Mouse (Mus musculus) E14TG2a.4 (cell line): ENCODE measurements around the gene Retreg3.

Source experiments
- CTCF ChIP-seq: conservative IDR thresholded peaks from 2 replicates; pipeline ENCODE4 v1.5.1; 2014; ENCODE audit warnings: low read length
- NANOG ChIP-seq: IDR thresholded peaks from 2 replicates; pipeline ENCODE4 v1.6.1; 2014; ENCODE audit warnings: borderline replicate concordance, low read length, mixed read lengths
- POU5F1 ChIP-seq: IDR thresholded peaks from 2 replicates; pipeline ENCODE4 v1.6.1; 2014; ENCODE audit warnings: low read length, borderline replicate concordance

DNA sequence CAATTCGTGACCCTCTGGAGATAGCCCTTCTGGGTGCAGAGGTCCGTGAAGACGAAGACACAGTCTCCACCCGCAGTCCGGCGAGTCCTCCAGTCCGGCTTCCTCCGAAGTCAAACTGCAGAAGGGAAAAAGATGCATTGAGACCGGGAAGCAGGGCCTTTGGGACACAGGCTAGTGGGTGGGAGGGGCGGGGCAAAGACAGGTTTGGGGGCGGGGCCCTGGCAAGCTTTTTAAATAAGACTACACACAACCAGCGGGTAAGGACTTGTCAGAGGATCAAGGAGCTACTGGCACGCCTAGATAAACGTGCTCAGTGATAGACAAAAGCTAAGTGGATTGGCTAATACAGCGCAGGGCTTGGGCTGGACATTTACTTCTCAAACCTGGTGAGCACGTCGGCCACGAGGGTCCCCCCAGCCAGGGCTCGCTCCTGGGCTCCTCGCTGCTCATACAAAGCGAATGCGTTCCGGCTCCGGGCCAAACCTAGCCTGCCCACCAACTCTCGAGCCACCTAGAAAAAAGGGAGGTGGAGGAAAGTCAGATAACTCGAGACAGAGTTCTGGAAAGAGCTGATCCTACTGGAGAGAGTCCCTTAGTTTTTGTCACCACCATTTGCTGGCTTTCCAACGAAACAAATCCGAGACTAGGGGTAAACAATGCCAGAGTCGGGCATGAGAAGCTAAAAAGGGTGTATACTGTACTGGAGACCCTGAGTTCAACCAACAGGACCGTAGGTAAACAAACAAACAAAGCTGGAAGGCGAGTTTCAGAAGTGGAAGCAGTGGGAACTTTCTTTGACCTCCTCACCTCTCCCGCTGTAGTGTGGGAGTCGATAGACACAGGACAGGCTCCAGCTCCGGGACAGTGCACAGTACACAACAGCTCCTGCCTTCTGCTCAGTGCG, 45.2 kb upstream of the Retreg3 start:
- TF ChIP-seq CTCF (no peak), NANOG (no peak), POU5F1 (no peak)
